Mouse (Mus musculus): Measurements from ENCODE around the gene Nrl.

Nrl gene

DNA sequence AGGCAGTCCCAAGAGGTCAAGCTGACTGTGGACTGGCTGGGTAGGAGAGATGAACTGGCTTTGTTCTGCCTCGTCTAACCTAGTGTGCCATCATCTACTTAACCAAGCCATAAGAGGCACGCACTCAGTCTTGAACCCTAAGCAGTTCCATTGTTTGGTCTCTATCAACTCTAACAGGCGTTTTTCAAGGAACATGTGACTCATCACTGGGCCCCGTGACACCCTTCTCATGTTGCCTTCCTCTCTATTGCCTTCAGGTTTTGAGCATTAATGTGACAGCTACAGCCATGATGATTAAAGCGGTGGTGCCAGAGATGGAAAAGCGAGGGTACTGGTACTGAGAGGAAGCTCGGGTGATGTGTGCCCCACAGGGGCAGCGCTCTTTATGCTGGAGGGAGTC lies 37.9 kb downstream of the Nrl start:
- no peak for DNase-seq (ENCODE audit: low read depth in 2 of 2, low spot score in 2 of 2)

- DNase-seq (ENCODE audit: low read depth in 2 of 2, low spot score in 2 of 2): no peak
Observed at GRCm38 (mm10) chr14:55484430-55485085, 40.2 kb downstream of the Nrl start.

DNA sequence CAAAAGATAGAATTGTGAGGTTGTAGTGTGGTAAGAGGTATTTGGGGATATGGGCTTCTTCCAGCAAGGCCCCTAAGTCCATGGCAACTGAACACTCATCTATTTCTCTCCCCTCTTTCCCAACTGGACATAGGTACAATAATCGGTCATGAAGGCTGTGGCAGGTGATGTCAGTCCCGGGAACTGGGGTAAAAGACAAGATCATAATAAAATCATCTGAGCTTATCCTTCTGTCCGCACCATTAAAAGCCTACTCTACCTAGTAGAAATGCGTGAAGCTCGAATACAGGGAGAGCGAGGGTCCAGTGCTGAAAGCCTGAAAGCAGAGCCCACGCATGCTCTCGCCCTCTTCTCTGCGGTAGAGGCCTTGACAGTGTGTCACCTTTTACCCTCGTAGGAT lies 45.2 kb downstream of the Nrl start:
- DNase-seq (ENCODE audit: low read depth in 2 of 2, low spot score in 2 of 2): no peak

DNA sequence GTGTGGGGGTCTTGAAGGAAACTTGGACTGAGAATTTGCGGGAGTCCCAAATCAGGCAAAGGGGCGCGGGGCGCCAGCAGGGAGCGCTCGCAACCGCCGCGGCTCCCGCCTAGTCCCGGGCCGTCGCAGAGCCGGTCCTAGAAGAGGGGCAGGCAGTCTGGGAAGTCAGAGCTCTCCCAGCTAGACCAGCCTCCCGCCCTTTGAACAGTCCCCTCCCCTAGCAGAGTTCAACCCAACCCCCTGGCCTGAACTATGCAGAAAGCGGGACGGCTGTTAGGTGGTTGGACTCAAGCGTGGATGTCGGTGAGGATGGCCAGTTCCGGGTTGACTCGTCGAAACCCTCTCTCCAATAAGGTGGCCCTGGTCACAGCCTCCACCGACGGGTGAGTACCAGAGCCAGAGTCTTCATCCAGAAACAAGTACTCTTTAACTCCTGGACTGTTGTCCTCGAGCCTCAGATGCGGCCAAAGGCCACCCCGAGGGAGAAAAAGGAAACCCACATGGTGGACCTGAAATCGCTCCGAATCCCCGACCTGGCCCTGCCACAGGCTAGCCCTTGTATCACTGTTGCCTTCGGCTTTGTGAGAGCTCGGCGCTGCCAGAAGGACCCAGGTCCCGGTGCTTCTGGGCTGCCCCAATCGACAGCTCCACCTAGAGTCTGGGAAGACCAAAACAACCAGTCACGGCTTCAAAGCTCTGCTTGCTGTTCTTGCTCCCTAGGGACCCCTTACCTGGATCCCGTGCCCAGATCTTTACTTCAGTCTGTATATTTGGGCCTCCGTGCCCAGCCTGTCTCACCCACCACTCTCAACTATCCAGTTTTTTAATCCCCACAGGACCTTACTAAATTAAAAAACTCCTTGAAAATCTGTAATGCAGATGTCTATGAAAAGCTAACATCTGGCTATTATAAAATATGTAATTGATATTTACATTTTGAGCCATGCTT lies 45.9 kb downstream of the Nrl start, which contains the start of gene Dhrs4:
Gene Dhrs4, plus strand, starts transcription at position 108 of the 949 bp plus-strand sequence.
- DNase-seq (ENCODE audit: low read depth in 2 of 2, low spot score in 2 of 2): peak; percentile 75 to 79

DNA sequence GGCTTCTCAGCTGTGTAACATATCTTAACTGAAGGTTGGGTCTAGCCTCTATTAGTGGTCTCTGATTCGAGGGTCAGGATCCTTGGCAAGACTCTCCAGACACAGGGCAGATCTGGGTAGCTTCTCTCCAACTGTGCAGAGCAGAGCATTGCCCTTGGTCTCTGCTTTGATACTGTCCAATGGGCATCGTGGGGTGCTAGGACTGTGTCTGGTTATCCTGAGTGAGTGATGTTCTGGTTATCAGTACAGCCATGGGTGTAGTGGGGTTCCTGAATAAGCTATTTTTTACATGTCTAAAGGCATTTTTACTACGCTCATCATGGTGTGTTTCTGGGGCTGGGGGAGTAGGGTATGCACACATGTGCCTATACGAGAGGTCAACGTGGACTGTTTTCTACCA lies 47.0 kb downstream of the Nrl start:
- DNase-seq (ENCODE audit: low read depth in 2 of 2, low spot score in 2 of 2): no peak

DNA sequence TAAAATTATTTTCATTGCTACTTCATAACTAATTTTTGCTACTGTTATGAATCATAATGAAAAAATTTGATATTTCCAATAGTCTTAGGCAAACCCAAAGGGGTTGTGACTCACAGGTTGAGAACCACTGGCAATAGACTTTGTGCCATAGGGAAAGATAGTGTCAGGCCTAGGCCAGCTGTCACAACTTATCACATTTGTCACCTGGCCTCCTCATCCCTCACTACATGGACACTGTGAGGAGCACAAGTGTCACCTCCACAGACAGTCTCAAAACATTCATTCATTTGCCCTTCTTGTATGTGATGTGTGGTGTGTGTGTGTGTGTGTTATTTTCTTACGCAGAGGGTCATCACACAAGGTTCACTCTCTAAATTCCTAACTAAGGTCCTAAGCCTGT lies 47.4 kb downstream of the Nrl start:
- no peak for DNase-seq (ENCODE audit: low read depth in 2 of 2, low spot score in 2 of 2)

- DNase-seq (ENCODE audit: low read depth in 2 of 2, low spot score in 2 of 2): no peak
Observed at GRCm38 (mm10) chr14:55475654-55476053, 49.1 kb downstream of the Nrl start.

DNA sequence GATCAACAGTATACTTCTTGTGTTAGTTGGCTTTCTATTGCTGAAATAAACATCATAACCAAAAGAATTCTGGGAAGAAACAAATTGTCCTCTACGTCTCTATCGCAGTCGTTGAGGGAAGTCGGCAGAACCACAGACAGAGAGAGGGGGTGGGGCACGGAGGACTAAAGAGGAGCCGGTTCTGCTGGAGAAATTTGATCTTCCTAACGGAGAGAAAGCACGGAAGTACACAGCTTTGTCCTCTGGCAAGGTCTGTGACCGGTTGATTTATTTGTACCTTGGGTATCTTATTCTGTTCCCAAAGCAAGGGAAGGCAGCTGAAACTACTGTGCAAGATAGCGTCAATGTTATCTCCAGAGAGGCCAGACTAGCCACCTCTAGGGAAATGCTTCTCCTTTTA lies 54.0 kb downstream of the Nrl start:
- no peak for DNase-seq (ENCODE audit: low read depth in 2 of 2, low spot score in 2 of 2)

- no peak for DNase-seq (ENCODE audit: low read depth in 2 of 2, low spot score in 2 of 2)
Observed at GRCm38 (mm10) chr14:55469821-55470220, 55.0 kb downstream of the Nrl start.

DNA sequence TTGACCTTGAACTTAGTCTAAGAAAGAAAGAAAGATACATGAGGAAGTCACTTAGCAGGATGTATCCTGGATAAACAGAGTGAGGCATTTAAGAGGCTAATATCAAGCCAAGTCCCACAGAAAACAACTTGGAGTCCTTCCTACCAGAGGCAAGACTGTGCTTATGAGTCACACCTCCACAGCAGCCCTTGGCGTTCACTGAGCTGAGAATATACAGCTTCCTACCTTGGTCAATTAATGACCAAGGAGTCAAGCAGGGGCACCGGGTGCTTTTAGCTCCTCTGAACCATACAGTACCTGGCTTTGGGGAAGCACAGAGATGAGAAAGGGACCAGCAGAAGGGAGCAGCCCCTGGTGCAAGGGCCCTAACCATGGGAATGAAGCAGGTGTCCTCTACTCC lies 55.7 kb downstream of the Nrl start:
- DNase-seq (ENCODE audit: low read depth in 2 of 2, low spot score in 2 of 2): no peak
